In the genomic region with DNA sequence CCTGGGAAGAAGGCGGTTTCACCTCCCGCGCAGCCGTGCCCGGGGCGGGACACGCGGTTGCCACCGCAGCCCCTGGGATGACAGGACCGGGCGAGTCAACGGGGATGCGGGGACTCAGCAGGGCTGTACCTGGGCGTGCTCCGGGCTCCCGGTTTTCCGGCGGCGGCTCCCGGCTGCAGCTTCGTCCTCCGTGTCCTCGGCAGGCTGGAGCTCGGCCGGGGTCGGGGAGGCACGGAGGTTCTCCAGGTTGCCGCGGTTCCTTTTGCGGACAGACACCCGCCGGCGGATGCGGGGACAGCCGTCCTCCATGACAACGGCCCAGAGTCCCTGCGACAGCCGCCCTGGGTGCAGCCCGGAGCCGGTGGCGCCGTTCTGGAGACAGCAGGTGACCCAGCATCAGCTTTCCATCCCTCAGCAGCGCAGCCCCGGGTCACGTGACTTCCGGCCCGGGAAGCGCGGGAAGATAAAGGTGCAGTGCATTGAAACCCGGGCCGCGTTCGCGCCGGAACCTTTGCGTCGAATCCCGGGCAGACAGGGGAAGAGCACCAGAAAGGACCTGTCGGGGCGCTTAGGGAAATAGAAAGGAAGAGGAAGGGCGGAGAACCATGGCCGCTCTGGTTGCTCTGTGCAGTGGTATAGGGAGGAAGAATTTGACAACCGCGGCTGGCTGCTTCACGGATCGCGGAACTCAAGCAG, we compare ENCODE assay signal across 8 mouse cellular contexts. TPM values are rescaled to one million over a fixed set of nuclear protein-coding genes. Genes with fewer than 3 reads are reported as not detected.
DNase-seq lines count a peak whose midpoint lies in the region; ATAC-seq and TF ChIP-seq lines count a peak whose summit lies in the region.

A gene (minus strand): TSS at position 434 of the 696 bp plus-strand sequence.
A gene (plus strand): TSS at position 463 of the 696 bp plus-strand sequence.

- H3K9ac ChIP-seq in hindbrain, postnatal 0 days (replicated peaks; ENCODE audit: low read length): peak within 1 kb of the TSS; percentile 88

- H3K27ac ChIP-seq in gastrocnemius, adult 2 months: peak within 1 kb of the TSS; percentile 82
- peak within 1 kb of the TSS; percentile 73; the same call in 1 of the 2 replicates for H3K27ac ChIP-seq in hindbrain, postnatal 0 days
- peak within 1 kb of the TSS; percentile 50 for H3K27ac ChIP-seq in left cerebral cortex, adult 2 months

- H3K4me1 ChIP-seq in hindbrain, postnatal 0 days (ENCODE audit: insufficient read depth, low read length): no peaks in the 10 kb centered on the region; the same call in 1 of the 2 replicates

- peak within 1 kb of the TSS; percentile 91 for H3K4me2 ChIP-seq in hindbrain, postnatal 0 days (ENCODE audit: low read depth, low read length)

- DNase-seq in WW6 (ENCODE audit: low read depth, low spot score): peak; percentile 88
- DNase-seq in cerebellum, postnatal 4 days (ENCODE audit: low spot score in 2 of 2): peak; percentile 85 to 93
- peak; percentile 94 for DNase-seq in gastrocnemius, adult 2 months
- DNase-seq in hindbrain, postnatal 0 days (ENCODE audit: low spot score): peak; percentile 96
- DNase-seq in left cerebral cortex, adult 2 months (ENCODE audit: extremely low spot score in 1 of 2, low spot score in 2 of 2): peak; percentile 93 to 94
- peak; percentile 94 to 95 for DNase-seq in right cerebral cortex, adult 2 months (ENCODE audit: low spot score in 2 of 2)
- peak; percentile 91 for DNase-seq in urinary bladder, postnatal 14 days (ENCODE audit: low spot score)

- no peak for TF ChIP-seq CTCF in gastrocnemius, adult 2 months (IDR thresholded peaks at IDR 0.05)
- TF ChIP-seq CTCF in hindbrain, postnatal 0 days (IDR thresholded peaks at IDR 0.05; ENCODE audit: low read depth): no peak
- TF ChIP-seq CTCF in left cerebral cortex, adult 2 months (IDR thresholded peaks at IDR 0.05): no peak; the same call in 1 of the 2 replicates

- WGBS in hindbrain, postnatal 0 days: under 1% methylated on average over 67 of the region's 67 CpGs

- no peaks in the 10 kb centered on the region for H3K27me3 ChIP-seq in hindbrain, postnatal 0 days (ENCODE audit: insufficient read depth, low read length)

- peaks cover 33% of the 10 kb centered on the region; the same call in 1 of the 2 replicates for H3K36me3 ChIP-seq in hindbrain, postnatal 0 days (ENCODE audit: insufficient read depth, low read length)

- H3K4me3 ChIP-seq in gastrocnemius, adult 2 months: peak within 1 kb of the TSS; percentile 79
- H3K4me3 ChIP-seq in hindbrain, postnatal 0 days (ENCODE audit: low read length): peak within 1 kb of the TSS; percentile 85
- peak within 1 kb of the TSS; percentile 92 for H3K4me3 ChIP-seq in left cerebral cortex, adult 2 months

- no peaks in the 10 kb centered on the region for H3K9me3 ChIP-seq in hindbrain, postnatal 0 days (ENCODE audit: low read length)

- intact Hi-C loops in gastrocnemius, adult 2 months (cut with DNase I): loop anchor here (2.0 kb wide), 2 partner anchors 124 to 282 kb away; a partner anchor contains a TSS
- intact Hi-C loops in left cerebral cortex, adult 2 months (cut with DNase I): loop anchor here (2.0 to 5.0 kb wide), 2 partner anchors 22 to 126 kb away; a partner anchor contains a TSS

- ATAC-seq in hindbrain, postnatal 0 days: peak; percentile 97
- peak; percentile 98 for ATAC-seq in megakaryocyte, adult 5-6 weeks (ENCODE audit: poor library complexity, severe bottlenecking)

RNA-seq across cellular contexts. Expression of the first gene that starts in this region (rescaled TPM):
- 1 to 10 TPM; 5.1 to 5.3 TPM for total RNA-seq in gastrocnemius, adult 2 months (2021)
- 9.4 and 10.6 TPM in 2 replicates for total RNA-seq in hindbrain, postnatal 0 days (2014; rRNA removed)
- 11.1 and 12.7 TPM in 2 replicates for polyA plus RNA-seq in hindbrain, postnatal 0 days (2015; fragmentation: Nextera tagmentation; extraction: Ambion mirVana)
- total RNA-seq in left cerebral cortex, adult 2 months (2021): 10 to 100 TPM; 18.4 to 22.1 TPM
- total RNA-seq in megakaryocyte, adult 5-6 weeks (2015): 11.8 and 20.5 TPM in 2 replicates
- 7.5 and 11.7 TPM in 2 replicates for total RNA-seq in megakaryocyte, adult 5-6 weeks (2017)

RNA-seq across cellular contexts. Expression of the second gene that starts in this region (rescaled TPM):
- 10 to 100 TPM; 62.6 to 74.4 TPM for total RNA-seq in gastrocnemius, adult 2 months (2021)
- total RNA-seq in hindbrain, postnatal 0 days (2014; rRNA removed): 26.3 and 26.5 TPM in 2 replicates
- polyA plus RNA-seq in hindbrain, postnatal 0 days (2015; fragmentation: Nextera tagmentation; extraction: Ambion mirVana): 183 and 192 TPM in 2 replicates
- 10 to 100 TPM; 52.0 to 57.7 TPM for total RNA-seq in left cerebral cortex, adult 2 months (2021)
- 91.5 and 114 TPM in 2 replicates for total RNA-seq in megakaryocyte, adult 5-6 weeks (2015)
- 113 and 148 TPM in 2 replicates for total RNA-seq in megakaryocyte, adult 5-6 weeks (2017)

Comparison
In these comparisons a context has a peak if more than half of its experiments do, and no peak if none do; other contexts are left out.
1. Peak in every context shown above with its lines: DNase-seq, ATAC-seq, H3K4me3 ChIP-seq and H3K27ac ChIP-seq.